Comparison of ENCODE assay signal across 17 mouse cellular contexts in genomic region chr1:108259355-108259754, GRCm38 (mm10).
DNase-seq lines count a peak whose midpoint lies in the region; ATAC-seq lines count a peak whose summit lies in the region.
"Had no signal": no experiment of that assay in that cellular context is flagged by ENCODE, and none has a peak within 500 bp of the region (broad histone marks: within the 10 kb centered on the region; RNA-seq: fewer than 3 reads in every experiment).

No protein-coding gene starts in this region.

- peak; percentile 98 for ATAC-seq in megakaryocyte, adult 5-6 weeks (ENCODE audit: poor library complexity, severe bottlenecking)
- ATAC-seq: intestine, embryonic 16.5 days; midbrain, embryonic 13.5 days had no signal

- DNase-seq in adrenal gland, postnatal 14 days: peak; percentile 4
- DNase-seq in adrenal gland, postnatal 25 days: no peak
- DNase-seq in A20 (ENCODE audit: low read depth, low spot score) (peak; percentile 51), ZHBTc4 (ENCODE audit: low read depth, low spot score) (peak; percentile 2)
- no peak for DNase-seq in cerebellum, postnatal 14 days
- DNase-seq in left cerebral cortex, adult 18-20 months (ENCODE audit: low spot score in 2 of 2): no peak
- DNase-seq in heart, adult 9 months (ENCODE audit: low spot score in 2 of 2): no peak
- DNase-seq: adrenal gland, adult 8-10 months; cerebellum, adult 9-11 months; gastrocnemius, postnatal 14 days; heart, postnatal 10 days; lung, postnatal 14 days; right cerebral cortex, adult 18-20 months; spleen, adult 18-20 months had no signal

Comparison
In these comparisons a context has a peak if more than half of its experiments do, and no peak if none do; other contexts are left out.
1. DNase-seq: peak in adrenal gland, postnatal 14 days (single experiment), A20 (single experiment) and ZHBTc4 (single experiment); none in adrenal gland, postnatal 25 days (single experiment), cerebellum, postnatal 14 days (0 of 2), left cerebral cortex, adult 18-20 months (0 of 2) and heart, adult 9 months (0 of 2).